Mouse (Mus musculus) spleen, embryonic (tissue): ENCODE results near the gene Olfr736.

Experiments used
- CTCF ChIA-PET: fragments of 350-600 bp; sonication (Branson Sonifier 250); formaldehyde crosslinking; loops from one replicate; lab custom pipeline; 2022; lab: Charles Lee

The Olfr736 gene

GRCm38 (mm10) chr14:50380863-50381262, at the start of gene Olfr736:
Gene Olfr736, plus strand, starts transcription at chr14:50381163.
- CTCF ChIA-PET: no interaction called here

- CTCF ChIA-PET: no interaction called here
These were observed 32.2 kb upstream of the Olfr736 start, which contains the start of gene Olfr735 for GRCm38 (mm10) chr14:50348796-50349195. Gene Olfr735, minus strand, starts transcription at chr14:50348872.

- CTCF ChIA-PET: no interaction called here
These were observed 28.5 kb upstream of the Olfr736 start for GRCm38 (mm10) chr14:50352438-50352837.

GRCm38 (mm10) chr14:50356725-50357124, 24.2 kb upstream of the Olfr736 start:
- CTCF ChIA-PET: no interaction called here

GRCm38 (mm10) chr14:50357593-50357992, 23.4 kb upstream of the Olfr736 start, which contains the start of gene Tlr11:
Gene Tlr11, plus strand, starts transcription at chr14:50357914.
- CTCF ChIA-PET: no interaction called here

- CTCF ChIA-PET: no interaction called here
These were observed 20.5 kb upstream of the Olfr736 start for GRCm38 (mm10) chr14:50360480-50360879.

GRCm38 (mm10) chr14:50363561-50363960, 17.4 kb upstream of the Olfr736 start:
- CTCF ChIA-PET: no interaction called here

GRCm38 (mm10) chr14:50407268-50407667, 26.3 kb downstream of the Olfr736 start, which contains the start of gene Olfr738:
Gene Olfr738, plus strand, starts transcription at chr14:50407568.
- CTCF ChIA-PET: no interaction called here

- CTCF ChIA-PET: no interaction called here
These were observed 37.4 kb downstream of the Olfr736 start, which contains the start of gene Olfr739 for GRCm38 (mm10) chr14:50418326-50418725. Gene Olfr739, plus strand, starts transcription at chr14:50418626.
